Mouse (Mus musculus) midbrain, embryonic 15.5 days (tissue): ENCODE measurements around the gene Slc4a3. TPM values are rescaled to one million over a fixed set of nuclear protein-coding genes. Genes with fewer than 3 reads are reported as not detected.

ENCODE experiments used
- ATAC-seq: fragments of 200-750 bp; cut with Nextera tagmentation; replicated peaks from 2 replicates; pipeline ENCODE4 v1.8.0; 2017; ENCODE audit warnings: moderate TSS enrichment
- H3K27ac ChIP-seq: fragments of 300-500 bp; sonication (generic); 2 replicates; pipeline ENCODE4 v1.5.1; 2015; ENCODE audit warnings: mild to moderate bottlenecking, inconsistent platforms
- H3K27me3 ChIP-seq: fragments of 300-500 bp; sonication (generic); replicated peaks from 2 replicates; pipeline ENCODE4 v1.6.1; 2015; ENCODE audit warnings: inconsistent platforms
- H3K36me3 ChIP-seq: fragments of 300-500 bp; sonication (generic); replicated peaks from 2 replicates; pipeline ENCODE4 v1.6.1; 2015; ENCODE audit warnings: inconsistent platforms
- H3K4me1 ChIP-seq: fragments of 300-500 bp; sonication (generic); 2 replicates; pipeline ENCODE4 v1.6.1; 2015; ENCODE audit warnings: inconsistent platforms
- H3K4me2 ChIP-seq: fragments of 300-500 bp; sonication (generic); 2 replicates; pipeline ENCODE4 v1.6.1; 2015; ENCODE audit warnings: inconsistent platforms, mild to moderate bottlenecking, moderate library complexity
- H3K4me3 ChIP-seq: fragments of 300-500 bp; sonication (generic); 2 replicates; pipeline ENCODE4 v1.5.1; 2015; ENCODE audit warnings: mild to moderate bottlenecking, inconsistent platforms
- H3K9ac ChIP-seq: fragments of 300-500 bp; sonication (generic); 2 replicates; pipeline ENCODE4 v1.6.1; 2015; ENCODE audit warnings: mild to moderate bottlenecking, inconsistent platforms
- H3K9me3 ChIP-seq: fragments of 300-500 bp; sonication (generic); 2 replicates; pipeline ENCODE4 v1.6.1; 2016; ENCODE audit warnings: inconsistent platforms
- WGBS: fragments of 180-500 bp; shearing (Covaris S2); methylation state at CpG from one replicate; pipeline ENCODE4 v1.1.7; 2015; ENCODE audit warnings: mixed read lengths; 5-methylcytosine and 5-hydroxymethylcytosine counted together
- polyA plus RNA-seq: library from polyadenylated mRNA; unstranded; fragments of >200 nt; fragmentation: Nextera tagmentation; extraction: Ambion mirVana; gene quantifications from 2 replicates; pipeline ENCODE4 v1.2.1, GENCODE M21; 2015

The Slc4a3 gene
- polyA plus RNA-seq = 68.8 and 79.6 TPM in 2 replicates

DNA sequence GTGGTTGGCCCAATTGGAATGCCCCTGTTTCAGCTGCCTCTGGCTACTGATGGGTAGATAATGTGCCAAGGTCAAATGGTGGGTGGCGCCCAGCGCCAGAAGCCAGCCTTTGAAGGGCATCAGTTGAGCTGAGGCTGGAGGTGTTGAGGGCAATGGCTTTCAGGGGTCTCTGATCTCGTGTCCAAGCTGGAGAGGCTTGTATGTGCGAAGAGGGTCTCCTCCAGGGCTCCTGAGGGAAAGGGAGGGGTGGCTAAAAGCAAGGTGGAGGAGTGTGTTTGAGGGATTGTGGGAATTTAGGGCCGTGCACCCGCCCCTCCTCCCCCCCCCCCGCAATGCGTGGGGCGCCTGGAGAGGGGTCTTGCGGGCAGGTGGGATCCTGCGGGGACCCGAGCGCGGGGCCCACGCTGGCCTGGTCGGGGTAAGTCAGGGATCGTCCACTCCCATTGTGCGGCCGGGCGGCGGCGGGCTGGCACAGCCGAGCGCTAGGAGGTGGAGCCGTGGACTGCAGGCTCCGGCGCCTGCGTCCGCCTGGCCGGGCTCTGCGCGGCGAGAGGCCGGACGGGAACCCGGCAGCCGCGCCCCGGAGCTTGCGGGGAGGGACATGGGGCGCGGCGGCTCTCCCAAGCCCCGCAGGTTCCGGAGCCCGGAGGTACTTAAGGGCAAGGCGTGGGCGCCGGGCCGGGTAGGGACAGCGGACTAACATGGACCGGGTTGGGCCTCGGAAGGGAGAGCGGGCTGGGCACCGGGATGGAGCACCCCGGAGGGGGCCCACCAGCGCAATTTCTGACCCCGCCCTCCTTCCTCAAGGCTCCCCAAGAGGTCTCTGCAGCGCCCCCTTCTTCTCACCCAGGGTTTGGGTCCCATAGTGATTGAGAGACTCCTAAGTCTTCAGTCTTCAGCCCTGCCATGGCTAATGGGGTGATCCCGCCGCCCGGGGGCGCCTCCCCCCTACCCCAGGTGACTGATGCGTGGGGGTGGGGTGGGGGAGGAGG lies at the start of gene Slc4a3:
Gene Slc4a3 (plus strand): TSS at position 302 of the 992 bp plus-strand sequence.
- H3K4me1 ChIP-seq = peaks cover 19% of the 10 kb centered on the region
- peaks cover under 1% of the 10 kb centered on the region; the same call in 1 of the 2 replicates for H3K36me3 ChIP-seq
- peak; percentile 90 for ATAC-seq
- H3K27me3 ChIP-seq = no peaks in the 10 kb centered on the region
- peak within 1 kb of the TSS; percentile 85 for H3K4me3 ChIP-seq
- whole genome bisulfite sequencing = 1% methylated on average over 47 of the region's 64 CpGs
- H3K27ac ChIP-seq = peak within 1 kb of the TSS; percentile 84
- H3K9me3 ChIP-seq = no peaks in the 10 kb centered on the region
- H3K4me2 ChIP-seq = peak within 1 kb of the TSS; percentile 71
- H3K9ac ChIP-seq = peak within 1 kb of the TSS; percentile 97

DNA sequence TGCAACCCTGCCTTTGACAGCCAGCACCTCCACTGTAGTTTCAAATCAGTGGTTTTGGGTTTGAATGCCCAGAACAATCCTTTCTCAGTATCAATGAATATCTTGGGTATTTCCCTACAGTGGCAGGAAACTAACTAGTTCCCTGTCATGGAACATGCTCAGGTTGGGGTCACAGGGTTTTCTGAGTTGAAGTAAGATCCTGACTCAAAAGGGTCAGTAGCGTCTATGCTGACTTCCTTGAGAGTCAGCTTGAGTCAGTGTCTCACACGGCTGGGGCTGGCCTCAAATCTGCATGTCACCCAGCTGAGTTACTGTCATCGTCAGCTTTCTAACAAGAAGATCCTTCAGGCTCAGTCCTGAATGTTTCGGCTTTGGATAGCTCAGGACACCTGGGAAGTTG lies 47.2 kb upstream of the Slc4a3 start:
- peaks cover 7% of the 10 kb centered on the region; the same call in 1 of the 2 replicates for H3K36me3 ChIP-seq
- H3K9me3 ChIP-seq = no peaks in the 10 kb centered on the region
- H3K27me3 ChIP-seq = 0 out of 2 replicates have a peak, but pooled peaks cover 7% of the 10 kb centered on the region
- no peak overlapping the region for H3K4me3 ChIP-seq
- ATAC-seq = no peak
- no peak overlapping the region for H3K4me2 ChIP-seq
- 0 out of 2 replicates have a peak, but pooled peaks cover 6% of the 10 kb centered on the region for H3K4me1 ChIP-seq
- no peak overlapping the region for H3K27ac ChIP-seq
- no peak overlapping the region for H3K9ac ChIP-seq
- WGBS = 85% methylated on average over 4 of the region's 4 CpGs

DNA sequence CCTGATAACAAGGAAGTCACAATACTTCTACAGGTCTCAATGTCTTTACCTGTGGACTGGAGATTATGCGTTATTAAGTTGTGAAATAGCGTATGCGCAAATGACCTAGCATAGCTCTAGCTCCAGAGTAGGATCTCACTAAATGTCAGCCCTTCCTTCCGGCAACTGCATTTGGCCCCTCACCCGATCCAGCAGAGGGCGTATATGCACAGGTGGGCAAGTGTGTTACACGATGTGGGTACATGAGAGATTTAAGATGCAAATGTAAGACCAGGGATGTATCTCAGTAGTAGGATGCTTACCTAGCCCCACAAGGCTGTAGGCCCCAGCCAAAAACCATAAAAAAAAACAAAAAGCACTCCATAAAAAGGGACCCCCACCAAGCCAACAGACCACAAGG lies 46.6 kb upstream of the Slc4a3 start:
- H3K9ac ChIP-seq = no peak overlapping the region
- 0 out of 2 replicates have a peak, but pooled peaks cover 7% of the 10 kb centered on the region for H3K27me3 ChIP-seq
- H3K36me3 ChIP-seq = peaks cover 7% of the 10 kb centered on the region; the same call in 1 of the 2 replicates
- no peak overlapping the region for H3K4me3 ChIP-seq
- peaks cover 11% of the 10 kb centered on the region for H3K4me1 ChIP-seq
- no peaks in the 10 kb centered on the region for H3K9me3 ChIP-seq
- H3K27ac ChIP-seq = no peak overlapping the region
- ATAC-seq = no peak
- WGBS = 88% methylated on average over 7 of the region's 7 CpGs
- no peak overlapping the region for H3K4me2 ChIP-seq

DNA sequence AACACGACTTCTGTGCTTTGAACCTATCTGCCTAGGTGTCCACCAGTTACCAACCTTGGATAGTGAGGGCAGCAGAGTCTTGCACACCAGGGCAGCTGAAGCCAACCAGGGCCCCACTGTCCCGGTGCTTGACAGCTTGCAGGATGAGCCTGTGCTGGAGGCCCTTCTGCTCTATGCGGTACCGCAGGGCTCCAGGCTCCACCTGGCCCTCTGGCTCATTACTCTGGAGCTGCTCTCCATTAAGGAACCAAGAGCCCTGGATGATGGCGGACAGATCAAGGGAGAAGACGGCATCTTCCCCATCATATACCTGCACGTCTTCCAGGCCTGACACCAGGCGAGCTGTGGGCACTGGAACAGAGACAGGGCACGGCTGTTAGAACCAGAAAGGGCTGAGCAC lies 44.2 kb upstream of the Slc4a3 start:
- no peak for ATAC-seq
- H3K4me1 ChIP-seq = peaks cover 22% of the 10 kb centered on the region
- 0 out of 2 replicates have a peak, but pooled peaks cover 7% of the 10 kb centered on the region for H3K27me3 ChIP-seq
- WGBS = 97% methylated on average over 9 of the region's 9 CpGs
- no peak overlapping the region for H3K4me2 ChIP-seq
- H3K27ac ChIP-seq = no peak overlapping the region
- H3K9ac ChIP-seq = no peak overlapping the region
- peaks cover 7% of the 10 kb centered on the region; the same call in 1 of the 2 replicates for H3K36me3 ChIP-seq
- H3K9me3 ChIP-seq = no peaks in the 10 kb centered on the region
- no peak overlapping the region for H3K4me3 ChIP-seq

DNA sequence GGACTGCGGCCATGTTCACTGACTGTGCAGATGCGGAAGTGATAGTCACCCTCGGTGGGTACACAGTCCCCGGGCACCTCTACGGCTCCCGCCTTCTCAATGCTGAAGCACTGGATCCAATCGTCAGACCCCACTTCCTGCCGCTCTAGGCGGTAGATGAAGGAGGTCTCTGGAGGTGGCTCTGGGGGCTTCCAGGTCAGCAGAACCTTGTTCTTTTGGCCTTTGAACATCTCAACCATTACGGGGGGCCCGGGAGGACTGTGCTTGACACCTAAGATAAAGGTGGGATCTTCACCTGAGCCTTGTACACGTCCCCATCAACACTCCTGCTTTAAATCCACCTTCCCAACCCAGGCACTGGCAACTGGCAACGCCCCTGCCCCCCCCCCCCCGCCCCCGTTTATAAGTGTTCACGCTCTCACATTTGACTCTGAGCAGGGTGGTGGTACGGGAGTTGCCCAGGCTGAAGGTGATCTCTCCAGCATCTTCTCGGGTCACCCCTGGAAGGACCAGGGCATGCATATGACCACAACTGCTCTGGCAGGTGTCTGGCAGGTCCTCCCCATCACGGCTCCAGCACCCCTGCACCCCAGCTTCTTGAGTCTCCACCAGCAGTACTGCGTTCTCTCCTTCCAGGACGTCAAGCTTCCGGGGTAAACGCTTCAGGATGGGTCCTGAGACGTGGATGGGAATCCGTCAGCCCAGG lies 43.0 kb upstream of the Slc4a3 start:
- 88% methylated on average over 25 of the region's 25 CpGs for WGBS
- Histone ChIP-seq H3K9ac (no peak overlapping the region), H3K4me2 (no peak overlapping the region), H3K36me3 (peaks cover 7% of the 10 kb centered on the region; the same call in 1 of the 2 replicates), H3K27me3 (0 out of 2 replicates have a peak, but pooled peaks cover 7% of the 10 kb centered on the region), H3K4me3 (no peak overlapping the region), H3K4me1 (peaks cover 25% of the 10 kb centered on the region), H3K27ac (no peak overlapping the region), H3K9me3 (no peaks in the 10 kb centered on the region)
- no peak for ATAC-seq

DNA sequence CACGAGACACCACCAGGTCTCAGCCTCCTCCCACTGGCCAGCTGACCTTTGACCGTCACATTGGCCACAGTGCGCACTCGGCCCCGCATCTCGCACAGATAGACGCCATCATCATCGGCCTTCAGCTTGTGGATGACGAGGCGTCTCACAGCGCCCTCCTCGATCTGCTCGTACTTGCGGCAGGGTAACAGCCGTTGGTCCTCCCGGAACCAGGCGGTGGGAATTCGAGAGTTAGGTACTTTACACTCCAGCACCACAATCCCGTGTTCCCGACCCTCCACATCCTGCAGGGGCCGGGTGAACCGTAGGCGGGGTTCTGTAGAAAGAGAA lies 42.5 kb upstream of the Slc4a3 start:
- Histone ChIP-seq H3K4me1 (peaks cover 25% of the 10 kb centered on the region), H3K27me3 (0 out of 2 replicates have a peak, but pooled peaks cover 7% of the 10 kb centered on the region), H3K27ac (no peak overlapping the region), H3K9me3 (no peaks in the 10 kb centered on the region), H3K36me3 (peaks cover 7% of the 10 kb centered on the region; the same call in 1 of the 2 replicates), H3K9ac (no peak overlapping the region), H3K4me2 (no peak overlapping the region), H3K4me3 (no peak overlapping the region)
- WGBS = 74% methylated on average over 23 of the region's 23 CpGs
- no peak for ATAC-seq

DNA sequence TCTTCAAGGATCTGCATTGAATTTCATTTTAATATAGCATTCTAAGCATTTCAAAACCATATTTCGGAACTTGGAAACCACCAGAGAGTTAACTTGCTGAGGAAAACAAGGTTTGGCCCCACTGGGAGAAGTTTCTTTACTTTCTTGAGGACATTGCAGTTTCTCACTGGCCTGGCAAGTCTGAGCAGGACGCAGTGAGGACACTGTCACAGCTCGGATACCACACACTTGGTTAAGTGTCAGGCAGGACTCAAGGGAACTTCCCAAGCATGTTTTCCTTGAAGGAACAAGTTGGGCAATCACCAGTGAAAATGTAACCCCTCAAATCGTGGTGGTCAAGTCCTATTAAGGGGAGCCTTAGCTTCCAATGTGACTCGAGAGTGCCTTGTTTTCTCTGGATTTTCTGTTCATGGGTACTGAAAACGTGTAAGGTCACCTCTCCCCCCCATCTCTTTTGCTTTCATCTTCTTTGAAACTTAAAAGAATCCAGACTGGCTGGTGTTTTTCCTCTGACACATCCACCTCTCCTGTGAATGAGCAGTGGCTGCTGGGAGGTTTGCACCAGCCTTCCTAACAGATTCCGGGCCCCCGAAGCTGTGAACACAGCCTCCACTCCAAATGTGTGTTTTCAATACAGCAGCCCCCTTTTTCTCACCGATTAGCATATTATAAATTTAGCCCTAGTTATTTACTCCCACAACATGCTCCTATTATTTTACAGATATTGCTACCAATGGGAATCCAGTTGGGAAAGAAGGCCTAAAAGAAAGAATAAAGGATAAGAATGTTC lies 41.6 kb upstream of the Slc4a3 start:
- Histone ChIP-seq H3K4me2 (peak overlapping the region; percentile 94), H3K4me1 (peaks cover 25% of the 10 kb centered on the region), H3K36me3 (peaks cover 7% of the 10 kb centered on the region; the same call in 1 of the 2 replicates), H3K9me3 (no peaks in the 10 kb centered on the region), H3K4me3 (peak overlapping the region; percentile 57), H3K27ac (peak overlapping the region; percentile 93), H3K27me3 (peaks cover 10% of the 10 kb centered on the region; the same call in 1 of the 2 replicates), H3K9ac (peak overlapping the region; percentile 85)
- WGBS = 62% methylated on average over 9 of the region's 9 CpGs
- no peak for ATAC-seq

DNA sequence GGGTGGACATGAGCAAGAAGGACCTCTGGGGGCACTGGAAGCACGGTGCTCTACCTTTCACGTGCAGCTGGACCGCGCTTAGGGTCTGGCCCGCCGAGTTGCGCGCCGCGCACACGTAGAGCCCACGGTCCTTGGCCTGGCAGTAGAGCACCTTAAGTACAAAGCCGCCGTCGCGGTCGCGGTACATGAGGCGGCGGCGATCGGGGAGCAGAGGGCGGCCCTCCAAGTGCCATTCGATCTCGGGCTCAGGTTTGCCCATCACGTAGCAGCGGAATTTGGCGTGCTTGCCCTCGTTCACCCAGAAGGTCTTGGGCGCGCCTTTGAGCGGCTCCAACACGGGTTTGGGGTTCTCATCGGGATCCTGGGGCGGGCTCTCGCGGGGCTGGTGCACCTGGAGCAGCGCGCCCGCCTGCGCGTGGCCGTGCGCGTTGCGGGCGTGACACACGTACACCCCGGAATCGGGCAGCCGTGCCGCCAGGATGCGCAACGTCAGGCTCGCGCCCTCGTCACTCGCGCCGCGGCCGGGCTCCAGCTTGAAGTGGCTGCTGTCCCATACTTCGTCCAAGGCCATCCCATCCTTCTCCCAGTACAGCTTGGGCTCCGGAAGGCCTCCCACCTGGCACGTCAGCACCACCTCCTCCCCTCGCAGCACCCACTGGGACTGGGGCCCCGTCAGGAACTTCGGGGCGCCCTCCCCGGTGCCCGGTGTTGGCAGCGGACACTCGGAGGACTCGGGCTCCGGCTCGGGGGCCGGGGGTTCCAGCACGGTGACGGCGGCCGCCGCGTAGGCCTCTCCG lies 40.7 kb upstream of the Slc4a3 start:
- Histone ChIP-seq H3K4me3 (peak overlapping the region; percentile 57), H3K9ac (peak overlapping the region; percentile 85), H3K27me3 (peaks cover 12% of the 10 kb centered on the region; the same call in 1 of the 2 replicates), H3K9me3 (no peaks in the 10 kb centered on the region), H3K36me3 (peaks cover 2% of the 10 kb centered on the region; the same call in 1 of the 2 replicates), H3K4me2 (peak overlapping the region; percentile 94), H3K4me1 (peaks cover 25% of the 10 kb centered on the region), H3K27ac (peak overlapping the region; percentile 93)
- WGBS = under 1% methylated on average over 83 of the region's 84 CpGs
- peak; percentile 90 for ATAC-seq

DNA sequence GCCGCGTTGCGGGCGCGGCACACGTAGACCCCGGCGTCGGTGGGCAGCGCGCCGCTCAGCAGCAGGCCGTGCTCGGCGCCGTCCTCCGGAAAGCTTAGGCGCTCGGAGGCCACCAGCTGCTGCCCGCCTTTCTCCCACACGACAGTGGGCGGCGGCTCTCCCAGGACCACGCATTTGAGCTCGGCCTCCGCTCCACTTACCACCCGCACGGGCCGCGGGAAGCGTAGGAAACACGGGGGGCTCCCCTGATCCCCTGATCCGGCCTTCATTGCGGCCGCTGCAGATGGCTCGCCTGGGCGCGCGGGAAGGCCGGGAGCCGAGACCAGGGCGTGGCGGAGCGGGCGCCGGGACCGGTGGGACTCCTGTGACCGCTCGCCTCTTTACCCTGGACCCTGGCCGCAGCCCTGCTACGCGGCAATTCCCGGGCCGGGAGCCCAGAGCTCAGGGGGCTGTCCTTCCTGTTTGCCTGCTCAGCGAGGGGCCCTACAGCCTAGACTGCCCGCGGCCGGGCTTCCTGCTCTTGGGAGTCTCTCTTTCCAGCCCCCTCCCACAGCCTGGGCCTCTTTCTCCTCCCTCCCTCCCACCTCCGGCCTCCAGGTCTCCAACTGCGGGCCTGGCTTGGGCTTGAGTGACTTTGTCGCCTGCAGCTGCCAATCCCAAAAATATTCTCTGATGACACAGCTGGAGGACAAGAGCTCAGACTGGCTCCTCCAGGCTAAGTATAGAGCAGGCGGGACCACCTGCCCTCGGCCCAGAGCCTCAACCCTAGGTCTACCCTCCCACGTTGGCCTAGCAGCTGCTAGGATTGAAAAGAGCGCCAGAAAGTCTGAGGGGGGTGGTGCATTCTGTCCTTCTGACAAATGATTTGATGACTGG lies 39.9 kb upstream of the Slc4a3 start, which contains the start of gene Obsl1:
Gene Obsl1 (minus strand): TSS at position 497 of the 876 bp plus-strand sequence.
- Histone ChIP-seq H3K4me3 (peak within 1 kb of the TSS; percentile 57), H3K27me3 (peaks cover 12% of the 10 kb centered on the region; the same call in 1 of the 2 replicates), H3K4me2 (peak within 1 kb of the TSS; percentile 94), H3K27ac (peak within 1 kb of the TSS; percentile 93), H3K9me3 (no peaks in the 10 kb centered on the region), H3K9ac (peak within 1 kb of the TSS; percentile 85), H3K4me1 (peaks cover 25% of the 10 kb centered on the region), H3K36me3 (no peaks in the 10 kb centered on the region; the same call in 1 of the 2 replicates)
- WGBS = under 1% methylated on average over 62 of the region's 65 CpGs
- peak; percentile 72 for ATAC-seq

DNA sequence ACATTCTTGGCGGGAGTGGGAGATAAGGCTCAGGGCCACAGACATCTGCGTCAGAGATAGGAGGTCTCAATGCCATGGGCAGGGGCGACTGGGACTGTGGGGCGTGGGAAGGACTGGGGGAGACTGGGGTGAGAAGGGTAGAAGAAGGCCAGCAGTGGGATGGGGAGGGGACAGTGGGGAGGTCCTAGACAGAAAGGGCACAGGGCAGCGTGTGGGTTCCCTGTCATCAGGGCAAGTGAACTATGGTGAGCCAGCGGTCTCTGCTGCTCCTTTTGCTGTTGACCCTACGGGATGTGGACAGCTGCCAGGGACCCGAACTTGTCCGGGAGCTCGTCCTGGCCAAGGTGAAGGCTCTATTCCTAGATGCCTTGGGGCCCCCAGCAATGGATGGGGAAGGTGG lies 39.1 kb upstream of the Slc4a3 start, which contains the start of gene Inha:
Gene Inha (plus strand): TSS at position 72 of the 400 bp plus-strand sequence.
- ATAC-seq = no peak
- peak within 1 kb of the TSS; percentile 94 for H3K4me2 ChIP-seq
- H3K4me3 ChIP-seq = peak within 1 kb of the TSS; percentile 57
- H3K27me3 ChIP-seq = peaks cover 12% of the 10 kb centered on the region; the same call in 1 of the 2 replicates
- peak within 1 kb of the TSS; percentile 93 for H3K27ac ChIP-seq
- WGBS = 76% methylated on average over 10 of the region's 10 CpGs
- H3K36me3 ChIP-seq = no peaks in the 10 kb centered on the region
- H3K4me1 ChIP-seq = peaks cover 25% of the 10 kb centered on the region
- no peaks in the 10 kb centered on the region for H3K9me3 ChIP-seq
- peak within 1 kb of the TSS; percentile 85 for H3K9ac ChIP-seq
